Mouse (Mus musculus) kidney, adult 8-10 months (tissue): Measurements from ENCODE around the gene Fras1.

ENCODE experiments used
- DNase-seq, 2 experiments: peaks; one replicate each; pipeline ENCODE4 v3.0.0; 2022

Gene Fras1

GRCm38 (mm10) chr5:96584730-96585129 is 211.0 kb downstream of the Fras1 start:
- DNase-seq = no peak

GRCm38 (mm10) chr5:96590621-96591020 is 216.9 kb downstream of the Fras1 start:
- no peak for DNase-seq

GRCm38 (mm10) chr5:96595793-96596192 is 222.0 kb downstream of the Fras1 start:
- DNase-seq = no peak

GRCm38 (mm10) chr5:96603974-96604769 is 230.4 kb downstream of the Fras1 start:
- no peak for DNase-seq

- DNase-seq = no peak
These were observed 234.3 kb downstream of the Fras1 start for GRCm38 (mm10) chr5:96608036-96608435.

- no peak for DNase-seq
These were observed 235.0 kb downstream of the Fras1 start for GRCm38 (mm10) chr5:96608581-96609280.

GRCm38 (mm10) chr5:96612077-96612476 is 238.3 kb downstream of the Fras1 start:
- no peak for DNase-seq

- peak in 1 of 2 experiments; percentile 17 for DNase-seq
These were observed 243.3 kb downstream of the Fras1 start for GRCm38 (mm10) chr5:96616954-96617646.

- DNase-seq = no peak
These were observed 244.3 kb downstream of the Fras1 start for GRCm38 (mm10) chr5:96618008-96618407.

GRCm38 (mm10) chr5:96620209-96620608 is 246.5 kb downstream of the Fras1 start:
- peak; percentile 8 to 11 for DNase-seq

GRCm38 (mm10) chr5:96620618-96621017 is 246.9 kb downstream of the Fras1 start:
- DNase-seq = no peak

- no peak for DNase-seq
These were observed 249.0 kb downstream of the Fras1 start for GRCm38 (mm10) chr5:96622604-96623352.

GRCm38 (mm10) chr5:96629851-96630250 is 256.1 kb downstream of the Fras1 start:
- DNase-seq = no peak

- no peak for DNase-seq
These were observed 261.5 kb downstream of the Fras1 start for GRCm38 (mm10) chr5:96635146-96635862.

GRCm38 (mm10) chr5:96635866-96636265 is 262.1 kb downstream of the Fras1 start:
- DNase-seq = no peak

- DNase-seq = peak; percentile 6 to 33
These were observed 265.6 kb downstream of the Fras1 start for GRCm38 (mm10) chr5:96639213-96639910.

GRCm38 (mm10) chr5:96641297-96641696 is 267.5 kb downstream of the Fras1 start:
- DNase-seq = no peak

- no peak for DNase-seq
These were observed 301.9 kb downstream of the Fras1 start for GRCm38 (mm10) chr5:96675676-96676075.

GRCm38 (mm10) chr5:96677498-96677897 is 303.7 kb downstream of the Fras1 start:
- peak; percentile 51 to 54 for DNase-seq

GRCm38 (mm10) chr5:96681085-96681484 is 307.3 kb downstream of the Fras1 start:
- no peak for DNase-seq

GRCm38 (mm10) chr5:96682777-96683176 is 309.0 kb downstream of the Fras1 start:
- no peak for DNase-seq
